Mouse (Mus musculus) ovary, postnatal 10 days (tissue): ENCODE measurements around the gene Ppp2r3c.
"Not testable (repeated sequence)": the region's sequence is repeated elsewhere in the genome, so short reads cannot be mapped to it uniquely, and the experiment has no call there.

Source experiments
- DNase-seq: peaks from one replicate; pipeline ENCODE4 v3.0.0; 2022; ENCODE audit warnings: low spot score

The Ppp2r3c gene

GRCm38 (mm10) chr12:55272243-55272642 lies 30.6 kb downstream of the Ppp2r3c start:
- no peak for DNase-seq

DNA sequence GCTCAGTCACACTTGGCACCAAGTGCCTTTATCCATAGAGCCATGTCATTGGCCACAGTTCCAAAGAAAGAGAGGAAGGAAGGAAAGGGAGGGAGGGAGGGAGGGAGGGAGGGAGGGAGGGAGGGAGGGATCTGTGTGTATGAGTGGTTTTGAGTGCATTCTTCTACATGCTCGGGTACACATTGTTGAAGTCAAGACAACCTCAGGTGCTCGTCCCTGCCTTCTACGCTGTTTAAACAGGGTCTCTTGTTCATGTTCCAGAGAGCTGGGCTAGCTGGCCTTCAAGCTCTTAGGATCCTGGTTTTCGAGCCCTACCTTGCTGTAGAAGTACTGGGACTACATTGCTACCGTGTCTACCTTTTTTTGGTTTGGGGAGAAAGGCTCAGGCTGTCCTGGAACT lies 39.4 kb downstream of the Ppp2r3c start:
- DNase-seq = not testable (repeated sequence)

DNA sequence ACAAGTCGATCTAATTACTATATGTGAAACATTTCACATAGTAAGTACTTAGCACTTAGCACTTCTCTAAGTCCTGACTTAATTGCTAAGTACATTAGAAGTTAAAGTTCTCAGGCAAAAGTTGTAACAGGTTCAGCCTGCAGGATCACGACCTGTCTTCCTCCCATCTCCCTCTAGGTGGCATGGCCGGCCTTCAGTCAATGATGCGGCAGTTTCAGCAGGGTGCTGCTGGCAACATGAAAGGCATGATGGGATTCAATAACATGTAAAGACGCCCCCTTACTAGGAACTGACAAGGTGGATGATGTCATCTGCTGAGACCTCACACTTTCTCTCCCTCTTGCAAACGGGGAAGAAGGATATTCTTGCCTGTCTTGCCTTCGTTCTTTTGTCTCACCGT lies 40.8 kb downstream of the Ppp2r3c start:
- DNase-seq = not testable (repeated sequence)

DNA sequence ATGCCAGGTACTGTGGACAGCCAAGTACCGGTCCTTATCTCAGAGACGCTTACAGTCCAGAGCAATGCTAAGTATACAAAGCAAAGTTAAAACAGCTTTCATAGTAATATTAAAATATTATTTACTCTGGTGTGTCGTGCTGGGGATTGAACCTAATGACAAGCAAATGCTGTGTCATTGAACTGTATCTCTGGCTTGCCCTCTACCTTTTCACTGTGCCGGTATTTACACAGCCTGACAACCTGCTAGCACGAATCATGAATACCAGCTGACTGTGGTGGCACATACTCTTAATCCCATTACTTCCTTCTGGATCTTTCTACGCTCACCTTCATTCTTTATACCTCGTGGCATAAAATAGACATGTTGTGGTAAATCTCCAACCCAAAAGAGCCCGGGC lies 60.6 kb downstream of the Ppp2r3c start:
- not testable (repeated sequence) for DNase-seq

- DNase-seq = not testable (repeated sequence)
Observed at GRCm38 (mm10) chr12:55230520-55230861, 72.3 kb downstream of the Ppp2r3c start.

- not testable (repeated sequence) for DNase-seq
Observed at GRCm38 (mm10) chr12:55229626-55230519, 72.9 kb downstream of the Ppp2r3c start, which contains the start of gene Srp54c. Gene Srp54c, plus strand, starts transcription at chr12:55230168.
